Mouse (Mus musculus) adrenal gland (tissue): ENCODE results near the gene Slc16a13.

Source experiments
- intact Hi-C: fragments of 180-260 bp; cut with DNase I; formaldehyde crosslinking; loops from one replicate; pipeline ENCODE4 v1.15.1; 2025

Gene Slc16a13

GRCm38 (mm10) chr11:70233016-70233415, 12.2 kb upstream of the Slc16a13 start:
- intact Hi-C loops, result no loop called here

GRCm38 (mm10) chr11:70232546-70232945, 11.7 kb upstream of the Slc16a13 start:
- intact Hi-C loops, result no loop called here

- intact Hi-C loops, result loop anchor here (2.0 kb wide), 1 partner anchor 79 kb away; no protein-coding TSS in a partner anchor
These were observed 9.4 kb upstream of the Slc16a13 start for GRCm38 (mm10) chr11:70230239-70230727.

GRCm38 (mm10) chr11:70229260-70230010, 8.6 kb upstream of the Slc16a13 start, which contains the start of gene Bcl6b:
Gene Bcl6b, minus strand, starts transcription at chr11:70229798.
- intact Hi-C loops, result loop anchor here (2.0 kb wide), 1 partner anchor 79 kb away; no protein-coding TSS in a partner anchor

GRCm38 (mm10) chr11:70228828-70229227, 8.0 kb upstream of the Slc16a13 start:
- intact Hi-C loops, result no loop called here

GRCm38 (mm10) chr11:70227661-70228245, 6.9 kb upstream of the Slc16a13 start:
- intact Hi-C loops, result no loop called here

- intact Hi-C loops, result no loop called here
These were observed 6.3 kb upstream of the Slc16a13 start for GRCm38 (mm10) chr11:70227126-70227525.

- intact Hi-C loops, result no loop called here
These were observed 5.7 kb upstream of the Slc16a13 start for GRCm38 (mm10) chr11:70226602-70226890.

- intact Hi-C loops, result no loop called here
These were observed 5.1 kb upstream of the Slc16a13 start for GRCm38 (mm10) chr11:70225798-70226601.

GRCm38 (mm10) chr11:70223724-70224123, 2.9 kb upstream of the Slc16a13 start:
- intact Hi-C loops, result no loop called here

GRCm38 (mm10) chr11:70221603-70222500, 988 bp upstream of the Slc16a13 start:
- intact Hi-C loops, result no loop called here

- intact Hi-C loops, result no loop called here
These were observed 541 bp downstream of the Slc16a13 start for GRCm38 (mm10) chr11:70220323-70220722.

- intact Hi-C loops, result loop anchor here (10.0 kb wide), 1 partner anchor 285 kb away; the partner anchor contains the start of gene Ybx2
These were observed 991 bp downstream of the Slc16a13 start for GRCm38 (mm10) chr11:70219873-70220272.

- intact Hi-C loops, result loop anchor here (10.0 kb wide), 1 partner anchor 284 kb away; the partner anchor contains the start of gene Ybx2
These were observed 2.0 kb downstream of the Slc16a13 start for GRCm38 (mm10) chr11:70218741-70219470.

GRCm38 (mm10) chr11:70218039-70218438, 2.8 kb downstream of the Slc16a13 start:
- intact Hi-C loops, result loop anchor here (10.0 kb wide), 1 partner anchor 283 kb away; the partner anchor contains the start of gene Ybx2

GRCm38 (mm10) chr11:70216103-70216502, 4.8 kb downstream of the Slc16a13 start:
- intact Hi-C loops, result loop anchor here (10.0 kb wide), 1 partner anchor 281 kb away; the partner anchor contains the start of gene Ybx2

GRCm38 (mm10) chr11:70215301-70215700, 5.6 kb downstream of the Slc16a13 start:
- intact Hi-C loops, result loop anchor here (10.0 kb wide), 1 partner anchor 280 kb away; the partner anchor contains the start of gene Ybx2

GRCm38 (mm10) chr11:70214856-70215209, 6.0 kb downstream of the Slc16a13 start:
- intact Hi-C loops, result loop anchor here (5.0 to 10.0 kb wide), 2 partner anchors 38 to 280 kb away; partner anchors contain the start of gene Ybx2

- intact Hi-C loops, result loop anchor here (5.0 to 10.0 kb wide), 2 partner anchors 37 to 280 kb away; partner anchors contain the start of gene Ybx2
These were observed 6.5 kb downstream of the Slc16a13 start for GRCm38 (mm10) chr11:70214191-70214855.
